Mouse (Mus musculus): ENCODE results near the gene Foxo1. TPM values are rescaled to one million over a fixed set of nuclear protein-coding genes. Genes with fewer than 3 reads are reported as not detected.

Gene Foxo1
- total and polyA plus RNA-seq, 3 experiments, result 0.31 to 2.5 TPM; not detected in 1

DNA sequence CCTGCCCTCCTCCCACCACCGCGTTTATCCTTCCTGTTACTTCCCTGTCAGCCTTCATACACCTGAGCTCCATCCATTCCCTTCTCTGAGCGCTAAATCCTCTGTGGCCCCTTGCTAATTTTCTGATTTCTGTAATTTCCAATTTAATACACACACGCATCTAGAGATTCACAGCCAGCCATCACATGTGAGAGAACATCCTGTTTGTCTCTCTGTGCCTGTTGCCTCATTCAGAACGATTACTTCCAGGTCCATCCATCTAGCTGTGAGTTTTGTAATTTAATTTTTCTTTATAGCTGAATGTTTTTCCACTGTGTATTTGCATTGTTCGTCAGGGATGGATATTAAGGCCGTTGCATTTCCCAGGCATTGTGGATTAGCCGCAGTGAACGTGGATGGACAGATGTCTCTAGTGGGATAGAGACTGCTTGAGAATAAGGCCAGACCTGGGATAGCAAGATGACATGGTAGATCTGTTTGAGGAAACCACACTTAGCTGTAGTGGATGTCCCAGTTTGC is 7.0 kb downstream of the Foxo1 start:
- TF ChIP-seq ZKSCAN1 (IDR thresholded peaks at IDR 0.05; ENCODE audit: low read depth, low read length) (no peak), GATA1 (IDR thresholded peaks at IDR 0.05; ENCODE audit: low read depth, low read length) (no peak), SMC3 (IDR thresholded peaks at IDR 0.05; ENCODE audit: low read depth, low read length) (no peak), USF2 (IDR thresholded peaks at IDR 0.05; ENCODE audit: borderline replicate concordance in 1 of 2, insufficient read depth in 1 of 2, low read depth in 1 of 2, low read length in 2 of 2) (no peak), JUND (IDR thresholded peaks at IDR 0.05; ENCODE audit: low read depth, low read length) (no peak), TCF12 (IDR thresholded peaks at IDR 0.05; ENCODE audit: low read depth, low read length) (no peak), ZMIZ1 (IDR thresholded peaks at IDR 0.05; ENCODE audit: low read depth, low read length) (no peak), TAL1 (IDR thresholded peaks at IDR 0.05; ENCODE audit: low read length) (no peak)
- H3K4me3 ChIP-seq (ENCODE audit: control insufficient read depth in 1 of 2, insufficient read depth in 1 of 2, low read depth in 2 of 2, low read length in 2 of 2), result no peak overlapping the region
- H3K9ac ChIP-seq (ENCODE audit: control insufficient read depth, low read depth, low read length, poor library complexity, severe bottlenecking), result no peak overlapping the region
- H3K27me3 ChIP-seq (ENCODE audit: control insufficient read depth in 1 of 2, insufficient read depth in 2 of 2, low read length in 2 of 2), result no peaks in the 10 kb centered on the region
- no peaks in the 10 kb centered on the region for H3K4me1 ChIP-seq (ENCODE audit: control insufficient read depth in 1 of 2, insufficient read depth in 2 of 2, low read length in 2 of 2)
- no peak for DNase-seq (ENCODE audit: low read depth, low spot score)
- H3K36me3 ChIP-seq (ENCODE audit: control insufficient read depth in 1 of 2, insufficient read depth in 2 of 2, low read length in 2 of 2), result no peaks in the 10 kb centered on the region
- no peak overlapping the region for H3K27ac ChIP-seq (ENCODE audit: control insufficient read depth, low read depth, low read length)
- no peaks in the 10 kb centered on the region for H3K9me3 ChIP-seq (replicated peaks; ENCODE audit: insufficient read depth, low read length)
- H3K79me2 ChIP-seq (ENCODE audit: control insufficient read depth, insufficient read depth, low read length, poor library complexity), result no peaks in the 10 kb centered on the region

DNA sequence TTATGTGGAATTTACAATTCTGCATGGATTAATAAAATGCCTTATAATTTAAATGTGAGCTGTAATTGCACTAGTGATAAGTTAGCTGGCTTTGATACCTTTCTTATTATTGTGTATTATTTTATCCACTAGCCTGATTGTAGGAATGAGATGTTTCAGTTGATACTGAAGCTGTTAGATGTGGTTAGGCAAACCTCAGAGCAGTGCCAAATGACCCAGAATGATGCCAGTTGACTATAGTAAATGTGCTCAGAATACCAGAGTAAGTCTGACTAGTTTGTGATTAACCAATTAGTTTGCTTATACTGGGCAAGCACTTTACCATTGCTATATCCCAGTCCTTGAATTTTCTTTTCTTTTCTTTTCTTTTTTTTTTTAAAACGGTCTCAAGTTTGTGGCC is 12.5 kb downstream of the Foxo1 start:
- TF ChIP-seq ZC3H11A (IDR thresholded peaks at IDR 0.05; ENCODE audit: low read depth, low read length) (no peak), POLR2AphosphoS2 (IDR thresholded peaks at IDR 0.05; ENCODE audit: low read length) (no peak), GABPA (IDR thresholded peaks at IDR 0.05; ENCODE audit: low read depth, low read length) (no peak), GATA1 (IDR thresholded peaks at IDR 0.05; ENCODE audit: low read depth, low read length) (no peak), RCOR1 (IDR thresholded peaks at IDR 0.05; ENCODE audit: low read depth, low read length) (no peak), E2F4 (IDR thresholded peaks at IDR 0.05; ENCODE audit: borderline replicate concordance, low read depth, low read length) (no peak), TBP (IDR thresholded peaks at IDR 0.05; ENCODE audit: low read depth, low read length) (no peak)
- no peaks in the 10 kb centered on the region for H3K36me3 ChIP-seq (ENCODE audit: control insufficient read depth in 1 of 2, insufficient read depth in 2 of 2, low read length in 2 of 2)
- no peaks in the 10 kb centered on the region for H3K79me2 ChIP-seq (ENCODE audit: control insufficient read depth, insufficient read depth, low read length, poor library complexity)
- no peaks in the 10 kb centered on the region for H3K4me1 ChIP-seq (ENCODE audit: control insufficient read depth in 1 of 2, insufficient read depth in 2 of 2, low read length in 2 of 2)
- no peak for DNase-seq (ENCODE audit: low read depth, low spot score)
- H3K27me3 ChIP-seq (ENCODE audit: control insufficient read depth in 1 of 2, insufficient read depth in 2 of 2, low read length in 2 of 2), result no peaks in the 10 kb centered on the region
- H3K9me3 ChIP-seq (replicated peaks; ENCODE audit: insufficient read depth, low read length), result no peaks in the 10 kb centered on the region
- no peak overlapping the region for H3K4me3 ChIP-seq (ENCODE audit: control insufficient read depth in 1 of 2, insufficient read depth in 1 of 2, low read depth in 2 of 2, low read length in 2 of 2)
- no peak overlapping the region for H3K27ac ChIP-seq (ENCODE audit: control insufficient read depth, low read depth, low read length)
- H3K9ac ChIP-seq (ENCODE audit: control insufficient read depth, low read depth, low read length, poor library complexity, severe bottlenecking), result no peak overlapping the region

DNA sequence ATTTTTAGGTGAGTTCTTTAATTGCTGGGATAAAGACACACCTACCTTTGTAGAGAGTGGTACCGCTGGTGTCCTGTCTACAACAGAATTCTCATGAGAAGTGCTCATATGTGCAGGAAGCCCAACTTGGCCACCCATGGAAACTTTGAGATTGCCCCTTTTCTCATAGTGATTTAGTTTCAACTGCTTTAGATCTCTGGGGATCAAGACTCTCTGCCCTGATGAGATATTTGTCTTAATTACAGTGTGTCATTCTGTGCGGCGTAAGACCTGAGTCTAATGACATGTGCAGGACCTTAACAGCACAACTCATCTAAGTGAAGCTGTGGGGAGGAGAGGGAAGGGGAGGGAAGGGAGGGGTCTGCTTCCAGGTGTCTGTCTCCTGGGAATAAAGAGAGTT is 13.7 kb downstream of the Foxo1 start:
- Histone ChIP-seq H3K79me2 (ENCODE audit: control insufficient read depth, insufficient read depth, low read length, poor library complexity) (no peaks in the 10 kb centered on the region; the same call in 1 of the 2 replicates), H3K27me3 (ENCODE audit: control insufficient read depth in 1 of 2, insufficient read depth in 2 of 2, low read length in 2 of 2) (no peaks in the 10 kb centered on the region), H3K9me3 (replicated peaks; ENCODE audit: insufficient read depth, low read length) (no peaks in the 10 kb centered on the region), H3K4me1 (ENCODE audit: control insufficient read depth in 1 of 2, insufficient read depth in 2 of 2, low read length in 2 of 2) (no peaks in the 10 kb centered on the region), H3K4me3 (ENCODE audit: control insufficient read depth in 1 of 2, insufficient read depth in 1 of 2, low read depth in 2 of 2, low read length in 2 of 2) (no peak overlapping the region), H3K9ac (ENCODE audit: control insufficient read depth, low read depth, low read length, poor library complexity, severe bottlenecking) (no peak overlapping the region), H3K27ac (ENCODE audit: control insufficient read depth, low read depth, low read length) (no peak overlapping the region), H3K36me3 (ENCODE audit: control insufficient read depth in 1 of 2, insufficient read depth in 2 of 2, low read length in 2 of 2) (no peaks in the 10 kb centered on the region)
- no peak for DNase-seq (ENCODE audit: low read depth, low spot score)
- TF ChIP-seq ZMIZ1 (IDR thresholded peaks at IDR 0.05; ENCODE audit: low read depth, low read length), result no peak
- no peak for TF ChIP-seq MYC (IDR thresholded peaks at IDR 0.05; ENCODE audit: low read depth, low read length)
- TF ChIP-seq JUND (IDR thresholded peaks at IDR 0.05; ENCODE audit: low read depth, low read length), result no peak
- TF ChIP-seq POLR2A (IDR thresholded peaks at IDR 0.05; ENCODE audit: control insufficient read depth in 1 of 2, insufficient read depth in 1 of 2, low read depth in 1 of 2, low read length in 2 of 2, poor library complexity in 1 of 2), result no peak
- no peak for TF ChIP-seq MEF2A (IDR thresholded peaks at IDR 0.05; ENCODE audit: extremely low read depth, insufficient replicate concordance, low read depth, low read length, poor library complexity, severe bottlenecking)
- TF ChIP-seq UBTF (IDR thresholded peaks at IDR 0.05; ENCODE audit: borderline replicate concordance, insufficient read depth, low read depth, low read length), result no peak
- no peak for TF ChIP-seq RAD21 (IDR thresholded peaks at IDR 0.05; ENCODE audit: low read depth, low read length)
- TF ChIP-seq ZNF384 (IDR thresholded peaks at IDR 0.05; ENCODE audit: low read depth, low read length), result no peak
- no peak for TF ChIP-seq USF1 (IDR thresholded peaks at IDR 0.05; ENCODE audit: low read depth, low read length)
- TF ChIP-seq E2F4 (IDR thresholded peaks at IDR 0.05; ENCODE audit: borderline replicate concordance, low read depth, low read length), result no peak
- no peak for TF ChIP-seq TBP (IDR thresholded peaks at IDR 0.05; ENCODE audit: low read depth, low read length)
- no peak for TF ChIP-seq ZKSCAN1 (IDR thresholded peaks at IDR 0.05; ENCODE audit: low read depth, low read length)
- no peak for TF ChIP-seq USF2 (IDR thresholded peaks at IDR 0.05; ENCODE audit: borderline replicate concordance in 1 of 2, insufficient read depth in 1 of 2, low read depth in 1 of 2, low read length in 2 of 2)
- no peak for TF ChIP-seq BHLHE40 (IDR thresholded peaks at IDR 0.05; ENCODE audit: borderline replicate concordance, low read depth, low read length)
- TF ChIP-seq KAT2A (conservative IDR thresholded peaks at IDR 0.05; ENCODE audit: low read depth, low read length), result no peak
- TF ChIP-seq EP300 (IDR thresholded peaks at IDR 0.05; ENCODE audit: low read depth in 1 of 2, low read length in 2 of 2), result no peak
- TF ChIP-seq HCFC1 (IDR thresholded peaks at IDR 0.05; ENCODE audit: low read depth, low read length), result no peak
